Mouse (Mus musculus): ENCODE measurements around the gene Frs3. TPM values are rescaled to one million over a fixed set of nuclear protein-coding genes. Genes with fewer than 3 reads are reported as not detected.

Frs3 gene
- 0.46 TPM for polyA plus RNA-seq (2017; shearing (Covaris generic))

DNA sequence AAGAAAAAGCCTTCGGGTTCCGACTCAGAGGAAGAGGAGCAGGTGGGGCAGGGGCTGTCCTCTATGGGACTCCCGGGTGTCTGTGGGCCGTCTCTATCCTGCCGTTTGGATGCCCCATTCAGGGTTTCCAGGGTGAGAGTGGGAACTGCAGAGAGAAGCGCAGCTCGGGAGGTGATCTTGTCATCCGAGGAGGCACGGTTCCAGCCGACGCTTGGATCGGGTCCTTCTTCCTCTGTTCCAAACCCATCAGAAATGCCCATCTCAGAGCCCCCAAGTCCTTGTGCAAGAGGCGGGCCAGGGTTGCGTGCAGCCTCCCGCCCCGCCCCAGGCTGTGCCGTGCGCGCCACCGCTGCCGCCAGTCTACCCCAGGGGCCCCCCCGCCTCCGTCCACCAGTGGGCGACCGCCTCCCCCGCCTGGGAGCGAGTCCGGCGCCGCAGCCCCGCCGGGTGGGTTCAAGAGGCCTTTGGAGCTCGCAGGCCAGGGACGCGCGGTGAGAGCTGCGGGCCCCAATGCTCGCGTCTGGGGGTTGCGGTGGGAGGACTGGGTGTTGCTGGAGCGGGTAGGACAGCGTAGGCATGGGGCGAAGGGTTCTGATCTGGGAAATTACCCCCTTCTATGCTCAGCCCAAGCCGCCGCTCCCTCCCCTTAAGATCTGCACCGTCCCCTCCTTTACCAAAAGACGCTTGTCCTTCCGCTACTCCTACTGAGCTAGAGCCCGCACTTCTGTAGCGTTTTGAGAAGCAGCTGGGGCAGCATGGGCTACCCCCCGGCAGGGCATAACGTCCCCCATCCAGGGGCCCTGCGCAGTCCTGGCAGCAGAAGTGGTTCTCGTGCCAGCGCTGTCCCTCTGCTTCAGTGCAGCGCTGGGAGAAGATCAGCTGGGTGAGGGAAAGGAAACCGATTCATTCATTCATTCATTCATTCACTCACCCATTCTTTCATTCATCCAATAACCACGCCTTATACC, at the start of gene Frs3:
Gene Frs3, plus strand, starts transcription at position 423 of the 968 bp plus-strand sequence.

GRCm38 (mm10) chr17:47688344-47688607, 554 bp upstream of the Frs3 start, which contains the start of gene Tomm6:
Tomm6 (minus strand) TSS chr17:47688386.

GRCm38 (mm10) chr17:47694442-47694502, 5.4 kb downstream of the Frs3 start, which contains the start of gene Gm21981:
Gm21981 (minus strand) TSS chr17:47694455.

DNA sequence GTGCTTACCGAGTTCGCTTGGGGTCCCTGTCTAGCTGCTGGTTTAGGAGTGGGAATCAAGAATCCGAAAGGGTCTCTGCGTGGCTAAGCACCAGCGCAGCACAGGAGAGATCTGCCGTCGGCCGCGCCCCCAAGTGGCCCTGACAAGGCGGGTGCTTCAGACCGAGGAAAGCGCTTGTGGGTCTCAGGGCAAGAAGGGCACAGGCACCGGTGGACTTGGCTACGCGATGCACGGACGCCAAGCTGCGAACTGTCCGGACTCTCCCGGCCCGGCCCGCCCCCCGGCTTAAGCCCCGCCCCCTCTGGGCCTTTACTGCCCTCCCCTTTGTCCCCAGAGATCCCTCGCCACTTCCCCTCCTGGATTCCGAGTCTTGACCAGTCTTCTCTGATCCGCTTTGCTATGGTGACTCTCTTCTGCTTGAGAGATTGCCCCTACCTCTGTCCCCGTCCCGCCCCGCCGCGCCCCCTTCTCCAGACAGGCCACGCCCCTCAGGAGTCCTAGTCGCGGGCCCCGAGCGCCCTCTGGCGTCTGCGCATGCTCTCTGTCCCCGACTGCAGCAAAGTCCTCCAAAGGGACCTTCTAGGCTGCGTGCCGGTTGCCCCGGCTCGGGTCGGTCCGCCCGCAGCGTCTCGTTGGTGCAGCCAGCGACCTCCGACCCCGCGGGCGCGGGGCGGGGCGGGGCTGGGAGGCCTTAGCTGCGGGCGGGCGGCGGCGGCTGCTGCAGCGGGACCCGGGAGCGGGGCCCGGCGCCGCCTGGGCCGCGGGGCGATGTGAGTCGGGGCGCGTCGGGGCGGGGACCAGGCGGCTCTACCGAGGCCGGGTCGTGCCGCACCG, 5.9 kb downstream of the Frs3 start, which contains the start of gene Prickle4:
Gene Prickle4, minus strand, starts transcription at position 234 of the 834 bp plus-strand sequence.

DNA sequence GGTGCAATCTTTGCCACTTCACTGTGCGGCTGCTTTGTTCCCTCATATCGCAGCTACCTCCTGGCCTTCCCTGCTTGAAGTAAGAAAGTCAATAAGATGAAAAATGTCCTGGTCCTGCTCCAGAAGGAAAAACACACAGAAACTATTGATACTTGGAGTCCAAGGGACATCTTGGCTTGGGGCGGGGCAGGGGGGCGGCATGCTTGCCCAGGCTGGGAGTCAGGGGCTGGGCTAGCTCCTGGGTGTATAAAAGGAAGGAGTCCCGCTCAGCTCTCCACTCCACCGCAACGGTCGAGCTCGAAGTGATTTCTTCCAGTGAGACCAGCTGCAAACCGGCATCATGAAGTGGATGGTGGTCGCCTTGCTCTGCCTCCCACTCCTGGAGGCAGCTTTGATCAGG, 37.7 kb downstream of the Frs3 start, which contains the start of gene Pgc:
Gene Pgc, plus strand, starts transcription at position 277 of the 400 bp plus-strand sequence.

DNA sequence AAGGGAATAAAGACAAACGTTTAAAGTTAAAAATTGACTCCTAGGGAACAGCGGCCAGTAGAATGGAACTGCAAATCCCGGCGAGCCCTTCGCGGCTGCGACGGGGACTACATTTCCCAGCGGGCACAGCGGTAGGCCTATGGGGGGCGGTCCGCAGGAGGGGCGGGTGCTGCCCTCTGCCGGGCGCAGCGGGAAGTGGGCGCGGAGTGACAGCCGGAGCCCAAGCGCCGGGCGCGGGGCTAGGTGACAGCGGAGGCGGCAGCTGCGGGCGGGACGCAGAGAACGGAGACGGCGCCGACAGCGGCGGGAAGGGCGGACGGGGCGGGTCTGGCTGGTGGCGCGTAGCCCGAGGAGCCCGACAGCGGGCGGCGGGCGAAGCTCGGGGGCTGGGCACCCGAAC, 48.0 kb downstream of the Frs3 start, which contains the start of gene Tfeb:
Gene Tfeb, plus strand, starts transcription at position 175 of the 400 bp plus-strand sequence.

Other genes starting within 250 kb of the Frs3 start
- gene Taf8, start 186.7 kb upstream of the Frs3 start, polyA plus RNA-seq (2017; shearing (Covaris generic)), result 47.6 TPM
- gene Ccnd3, start 184.0 kb upstream of the Frs3 start, polyA plus RNA-seq (2017; shearing (Covaris generic)), result 327 TPM
- 20.1 TPM for gene Bysl, start 77.5 kb upstream of the Frs3 start, polyA plus RNA-seq (2017; shearing (Covaris generic))
- gene Med20, start 77.4 kb upstream of the Frs3 start, polyA plus RNA-seq (2017; shearing (Covaris generic)), result 33.6 TPM
- gene Gm20517, start 77.4 kb upstream of the Frs3 start, polyA plus RNA-seq (2017; shearing (Covaris generic)), result 3.0 TPM
- 5.1 TPM for gene Usp49, start 58.3 kb upstream of the Frs3 start, polyA plus RNA-seq (2017; shearing (Covaris generic))
- 202 TPM for gene Tomm6, start 644 bp upstream of the Frs3 start, polyA plus RNA-seq (2017; shearing (Covaris generic))
- not detected for gene Gm21981, start 5.4 kb downstream of the Frs3 start, polyA plus RNA-seq (2017; shearing (Covaris generic))
- not detected for gene Prickle4, start 5.7 kb downstream of the Frs3 start, polyA plus RNA-seq (2017; shearing (Covaris generic))
- gene Pgc, start 37.8 kb downstream of the Frs3 start, polyA plus RNA-seq (2017; shearing (Covaris generic)), result not detected
- 23.7 TPM for gene Tfeb, start 48.0 kb downstream of the Frs3 start, polyA plus RNA-seq (2017; shearing (Covaris generic))
- not detected for gene Mdfi, start 145.7 kb downstream of the Frs3 start, polyA plus RNA-seq (2017; shearing (Covaris generic))
- gene Foxp4, start 235.6 kb downstream of the Frs3 start, polyA plus RNA-seq (2017; shearing (Covaris generic)), result 10.6 TPM

Data from effector memory CD4-positive, alpha-beta T cell, adult 7 months (primary cell).